In genomic region chr17:33678771-33679170, GRCm38 (mm10) we compare ENCODE assay signal across 15 mouse cellular contexts.
"Had no signal": no experiment of that assay in that cellular context is flagged by ENCODE, and none has a peak within 500 bp of the region (broad histone marks: within the 10 kb centered on the region; RNA-seq: fewer than 3 reads in every experiment).

No protein-coding gene starts in this region.

- H3K27ac ChIP-seq: limb, embryonic 10.5 days; liver, embryonic 13.5 days; lung, embryonic 15.5 days; macrophage; neural tube, embryonic 12.5 days; stomach, embryonic 15.5 days had no signal

- H3K27me3 ChIP-seq: liver, embryonic 13.5 days; lung, embryonic 15.5 days; neural tube, embryonic 12.5 days; stomach, embryonic 15.5 days had no signal

- ATAC-seq: liver, postnatal 0 days had no signal

- H3K4me3 ChIP-seq: limb, embryonic 10.5 days; liver, embryonic 13.5 days; lung, embryonic 15.5 days; neural tube, embryonic 12.5 days; stomach, embryonic 15.5 days had no signal

- DNase-seq: kidney, adult 8-10 months; liver, embryonic 13.5 days; liver, postnatal 0 days; lung, postnatal 14 days; midbrain, embryonic 14.5 days; retina, postnatal 1 day; right cerebral cortex, postnatal 4 days; spleen, adult 18-20 months; thymus, adult 2 months; thymus, postnatal 25 days had no signal

- H3K9me3 ChIP-seq: limb, embryonic 10.5 days; liver, embryonic 13.5 days; lung, embryonic 15.5 days; neural tube, embryonic 12.5 days; stomach, embryonic 15.5 days had no signal
